Mouse (Mus musculus) embryo, embryonic 10 days (tissue): ENCODE measurements at regions not wholly inside any gene's neighbourhood (a gene's known extent, or its start where the extent isn't known, plus 50 kb on each side); places are given as distances from the start of the nearest gene placed in this dataset.

Source experiments
- DNase-seq: peaks from one replicate; pipeline ENCODE4 v3.0.0-alpha.2; 2015; ENCODE audit warnings: low spot score

DNA sequence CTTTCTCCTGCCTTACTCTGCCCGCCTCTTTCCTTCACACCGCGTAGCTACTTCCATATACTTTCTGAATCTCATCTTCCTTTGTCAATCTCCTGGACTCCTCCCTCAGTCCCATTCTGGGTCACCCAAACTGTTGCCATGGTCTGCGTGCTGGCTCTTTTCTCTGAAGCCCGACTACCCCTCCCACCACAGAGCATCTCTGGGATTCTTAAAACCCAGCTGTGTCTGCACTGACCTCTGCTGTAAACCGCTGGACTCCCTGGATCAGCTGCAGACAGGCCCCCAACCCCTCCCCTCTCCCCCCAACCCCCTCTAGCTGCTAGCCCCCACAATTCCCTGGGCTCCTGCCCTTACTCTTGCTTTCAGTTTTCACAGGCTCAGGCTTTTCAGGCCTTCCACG lies 136.4 kb downstream of the Fam43a start:
- peak; percentile 44 for DNase-seq

DNA sequence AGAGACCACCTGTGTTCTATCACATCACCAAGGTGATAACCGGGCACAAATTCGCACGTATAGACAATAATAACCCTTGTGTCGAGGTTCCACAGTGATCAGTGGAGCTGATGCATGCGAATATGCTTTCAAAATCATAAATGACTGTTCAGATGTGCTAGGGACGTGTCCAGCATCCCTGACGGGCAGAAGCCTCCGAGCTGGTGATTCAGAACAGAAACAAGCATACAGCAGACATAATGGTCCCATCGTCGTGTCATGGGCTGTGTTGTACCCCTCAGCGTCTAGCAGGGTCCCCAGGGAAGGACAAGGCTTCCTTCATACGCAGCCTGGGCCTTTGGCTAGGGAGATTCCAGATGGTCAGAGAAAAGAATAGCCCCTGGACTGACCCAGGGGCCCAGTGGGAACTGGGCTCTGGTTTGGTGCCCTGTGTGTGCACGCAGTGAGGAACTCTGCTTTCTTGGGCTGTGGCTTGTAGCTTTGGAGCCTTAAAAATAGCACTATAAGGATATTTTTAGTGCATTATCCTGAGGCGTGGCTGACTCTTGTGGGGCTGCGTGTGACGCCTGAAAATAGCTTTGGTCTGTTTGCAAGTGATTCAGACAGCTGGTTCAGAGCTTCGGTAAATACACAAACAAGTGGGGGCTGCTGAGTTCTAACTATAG lies 137.3 kb downstream of the Fam43a start:
- DNase-seq: no peak

GRCm38 (mm10) chr16:30737524-30737923 lies 138.0 kb downstream of the Fam43a start:
- DNase-seq: no peak

DNA sequence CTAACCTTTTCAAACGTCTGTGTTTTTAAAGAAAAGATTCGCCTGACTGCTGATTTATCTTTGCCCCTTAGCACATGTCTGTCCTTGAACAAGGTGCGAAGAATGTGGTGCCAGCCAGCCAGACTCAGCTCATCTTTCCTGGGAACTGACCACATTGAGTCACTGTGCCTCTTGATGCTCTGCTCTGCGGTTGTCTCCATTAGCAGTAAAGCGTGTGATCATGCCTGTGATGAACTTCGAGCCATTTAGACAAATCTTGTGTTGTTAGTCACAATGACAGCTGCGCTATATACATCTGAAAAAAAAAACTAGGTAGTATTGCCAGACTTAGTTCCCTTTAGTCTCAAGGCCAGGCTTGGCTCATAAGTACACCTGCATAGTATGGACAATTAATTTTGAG lies 140.1 kb downstream of the Fam43a start:
- no peak for DNase-seq

DNA sequence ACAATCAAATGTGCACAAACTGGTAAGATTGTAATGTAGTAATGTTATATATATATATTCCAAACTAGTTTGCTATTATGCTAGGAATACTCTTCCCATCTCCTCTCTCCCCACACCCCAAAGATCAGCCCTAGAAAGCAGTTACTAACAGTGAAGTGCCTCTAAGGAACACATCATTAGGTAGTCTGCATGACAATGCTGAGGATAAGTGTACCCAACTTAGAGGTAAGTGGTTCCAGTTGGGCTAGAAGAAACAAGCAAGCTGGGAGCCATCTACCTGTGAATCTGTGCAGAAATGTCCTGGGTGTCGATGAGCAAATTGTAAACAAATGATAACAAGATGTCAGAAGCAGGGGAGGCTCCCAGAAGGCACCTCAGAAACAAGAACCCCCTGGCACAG lies 141.7 kb downstream of the Fam43a start:
- DNase-seq: no peak

DNA sequence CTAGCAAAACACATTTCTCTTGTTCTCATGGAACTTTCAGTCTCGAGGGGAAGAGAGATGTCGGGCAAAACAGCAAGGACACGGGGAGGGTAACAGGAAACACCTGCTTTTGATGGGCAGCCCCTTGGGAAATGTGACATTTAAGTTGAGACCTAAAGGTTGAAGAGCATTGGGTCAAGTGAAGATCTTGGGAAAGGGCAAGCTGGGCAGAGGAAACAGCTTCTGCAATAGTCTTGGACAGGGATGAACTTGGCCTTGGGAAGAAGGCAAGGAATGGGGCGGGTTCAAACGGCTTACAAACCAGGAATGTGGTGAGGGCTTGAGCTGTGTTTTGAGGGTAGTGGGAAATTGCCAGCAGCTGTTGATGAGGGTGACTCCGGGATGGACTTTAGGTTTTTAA lies 143.0 kb downstream of the Fam43a start:
- DNase-seq: no peak

- DNase-seq: no peak
Measured at GRCm38 (mm10) chr16:30743566-30743965, 144.0 kb downstream of the Fam43a start.

- no peak for DNase-seq
Measured at GRCm38 (mm10) chr16:30744237-30744636, 144.7 kb downstream of the Fam43a start.

GRCm38 (mm10) chr16:30745598-30746181 lies 146.2 kb downstream of the Fam43a start:
- DNase-seq: peak; percentile 74

- no peak for DNase-seq
Measured at GRCm38 (mm10) chr16:30746211-30746610, 146.7 kb downstream of the Fam43a start.

DNA sequence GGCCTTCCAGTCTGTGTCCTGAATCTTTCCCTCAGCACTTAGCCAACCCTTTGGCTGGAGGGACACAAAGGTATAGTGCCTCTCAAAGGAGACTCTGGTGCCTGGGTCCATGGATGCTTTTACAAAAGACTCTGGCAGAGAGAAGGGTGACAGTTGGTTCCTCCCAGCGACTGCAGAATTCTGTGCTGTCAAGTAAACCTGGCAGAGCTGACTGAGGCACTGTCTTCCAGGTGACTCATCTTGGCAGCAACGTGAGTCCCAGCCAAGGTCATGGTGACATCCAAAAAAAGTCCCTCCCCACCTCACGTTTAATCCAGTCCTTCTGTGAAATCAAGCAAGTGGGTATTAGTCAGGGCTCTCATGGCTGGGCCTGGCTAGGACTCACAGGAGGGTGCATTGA lies 150.3 kb downstream of the Fam43a start:
- no peak for DNase-seq

DNA sequence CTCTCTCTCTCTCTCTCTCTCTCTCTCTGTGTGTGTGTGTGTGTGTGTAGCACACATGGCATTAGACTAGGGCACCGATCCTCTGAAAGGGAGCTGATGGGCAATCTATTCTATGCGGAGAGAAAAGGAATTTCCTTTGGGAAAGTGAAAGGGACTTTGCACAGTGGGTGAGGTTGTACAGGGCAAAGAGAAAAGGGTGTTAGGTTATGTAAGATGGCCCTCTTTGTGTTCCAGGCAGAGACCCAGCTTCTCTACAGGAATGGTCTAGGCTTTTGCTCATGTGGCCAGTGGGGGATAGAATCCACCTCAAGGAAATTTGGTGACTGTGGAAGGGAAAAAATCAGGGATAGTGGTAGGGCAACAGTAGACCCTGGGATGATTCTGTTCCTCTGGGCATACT lies 156.2 kb downstream of the Fam43a start:
- no peak for DNase-seq

- no peak for DNase-seq
Measured at GRCm38 (mm10) chr16:30756678-30757077, 157.2 kb downstream of the Fam43a start.

DNA sequence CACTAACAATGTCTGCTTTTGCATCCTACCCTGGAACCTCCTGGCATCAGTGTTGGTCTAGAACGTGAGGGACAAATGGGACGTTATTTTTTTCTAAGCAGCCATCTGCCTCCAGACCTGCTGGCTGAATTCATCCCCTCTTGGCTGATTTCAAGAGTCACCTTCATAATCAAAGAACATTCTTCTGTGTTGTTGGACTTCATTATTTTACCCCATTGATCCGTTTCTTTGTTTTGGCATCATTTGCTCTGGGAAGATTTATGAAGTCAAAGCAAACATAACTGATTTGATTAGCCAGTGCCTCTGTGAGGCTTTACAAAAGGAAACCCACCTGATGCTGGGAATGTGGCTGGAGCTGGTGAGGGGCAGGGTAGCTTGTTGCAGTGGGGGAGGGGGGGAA lies 158.0 kb downstream of the Fam43a start:
- DNase-seq: no peak

DNA sequence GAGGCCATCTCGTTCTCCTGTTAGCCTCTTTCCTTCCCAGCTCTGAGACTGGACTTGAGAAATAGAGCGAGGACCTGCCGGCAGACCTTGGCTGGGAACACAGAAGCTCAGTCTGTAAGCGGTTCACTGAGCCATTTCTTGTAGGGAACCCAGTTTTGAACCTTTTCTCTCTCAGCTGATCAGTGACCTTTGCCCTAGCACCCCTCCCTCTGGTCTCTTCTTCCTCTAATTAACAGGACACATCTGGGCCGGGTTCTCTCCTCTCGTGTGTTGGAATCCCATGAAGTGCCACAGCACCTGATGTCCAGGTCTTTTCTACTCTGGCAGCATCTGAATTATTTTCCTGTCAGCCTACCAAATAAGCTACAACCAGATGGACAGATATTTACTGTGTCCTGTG lies 158.5 kb downstream of the Fam43a start:
- DNase-seq: no peak

DNA sequence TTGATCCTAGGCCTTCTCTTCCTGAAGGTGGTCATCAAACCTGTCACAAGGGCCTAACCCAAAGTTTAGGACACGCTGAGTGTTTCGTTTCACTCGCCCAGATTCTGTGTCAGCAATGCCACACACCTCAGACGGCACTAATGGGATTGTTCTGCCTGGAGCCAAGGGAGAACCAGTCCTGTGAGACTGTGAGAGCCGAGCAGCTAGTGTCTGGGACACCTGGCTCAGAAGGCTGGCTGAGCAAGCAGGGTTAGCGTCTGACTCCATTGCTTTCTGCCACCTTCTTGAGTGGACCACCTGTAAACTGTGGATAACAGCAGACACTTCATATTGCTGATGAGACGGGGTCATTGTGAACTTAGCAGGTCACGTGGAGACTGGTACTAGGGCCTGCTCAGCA lies 160.0 kb downstream of the Fam43a start:
- no peak for DNase-seq

GRCm38 (mm10) chr16:30761201-30761710 lies 161.7 kb downstream of the Fam43a start:
- no peak for DNase-seq

DNA sequence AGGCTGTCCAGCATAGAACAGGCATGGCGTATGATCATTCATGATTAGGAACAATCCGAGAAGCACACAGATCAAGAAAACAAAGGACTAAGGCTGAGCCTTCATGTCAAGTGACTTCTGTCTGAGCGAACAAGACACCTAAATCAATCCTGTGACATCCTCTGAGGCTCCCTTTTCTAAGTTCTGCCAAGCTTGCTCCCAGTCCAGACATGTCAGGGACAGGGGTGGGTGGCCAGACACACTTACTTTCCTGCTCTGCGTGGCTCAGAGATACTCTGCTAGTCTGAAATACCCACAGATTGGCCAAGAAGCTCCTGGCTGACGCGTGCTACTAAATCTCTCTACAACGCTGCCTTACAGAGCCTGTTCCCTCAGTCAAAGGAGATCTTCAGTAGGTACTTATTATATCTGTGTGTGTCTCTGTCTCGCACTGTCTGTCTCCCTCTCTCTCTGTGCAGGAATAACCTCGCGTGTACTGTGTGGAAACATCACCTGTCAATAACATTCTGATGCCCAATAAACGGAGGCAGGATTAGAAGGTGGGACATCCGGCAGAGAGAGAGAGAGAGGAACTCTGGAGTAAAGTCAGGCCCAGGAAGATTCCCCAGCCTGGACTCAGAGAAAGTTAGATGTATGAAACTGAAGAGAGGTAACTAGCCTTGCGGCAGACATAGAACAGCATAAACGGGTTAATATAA lies 163.5 kb downstream of the Fam43a start:
- no peak for DNase-seq

- DNase-seq: no peak
Measured at GRCm38 (mm10) chr16:30765591-30765990, 166.1 kb downstream of the Fam43a start.

DNA sequence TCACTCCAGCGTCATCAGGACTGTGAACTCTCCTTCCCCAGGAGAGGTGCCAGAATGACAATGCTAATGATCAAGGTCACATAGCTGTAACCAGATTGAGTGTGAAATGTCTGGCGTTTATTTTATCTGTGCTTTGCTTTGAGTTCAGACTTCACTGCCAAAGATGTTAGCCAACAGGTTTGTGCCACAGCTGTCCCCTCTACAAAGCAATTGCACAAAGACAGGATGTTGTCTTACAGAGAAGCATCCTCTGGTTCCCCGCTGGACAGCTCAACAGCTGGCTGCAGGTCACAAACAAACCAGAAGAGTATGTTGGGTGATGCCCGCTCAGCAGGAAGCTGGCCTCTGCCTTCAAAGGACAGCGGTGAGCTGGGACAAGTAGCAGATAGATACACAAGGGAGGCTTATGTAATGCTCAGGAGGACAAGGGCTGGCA lies 169.5 kb downstream of the Fam43a start:
- DNase-seq: peak; percentile 34

DNA sequence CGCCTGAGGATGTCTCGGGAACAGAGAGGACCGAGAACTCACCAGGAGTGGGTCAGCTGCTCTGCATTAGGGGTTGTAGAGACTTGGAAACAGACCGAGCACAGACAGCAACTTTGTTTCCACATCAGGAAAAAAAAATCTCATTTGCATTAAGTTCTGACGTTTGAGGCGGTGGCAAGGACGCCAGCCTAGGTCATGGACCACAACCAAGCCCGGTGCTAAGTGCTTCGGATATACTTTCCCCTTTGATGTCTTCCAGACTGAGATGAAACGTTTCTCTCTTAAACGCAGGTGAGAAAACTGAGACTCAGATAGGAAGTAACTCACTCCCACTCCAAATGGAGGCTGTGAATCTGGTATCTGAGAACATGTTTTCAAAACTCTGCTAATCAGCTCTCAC lies 169.9 kb downstream of the Fam43a start:
- DNase-seq: no peak

DNA sequence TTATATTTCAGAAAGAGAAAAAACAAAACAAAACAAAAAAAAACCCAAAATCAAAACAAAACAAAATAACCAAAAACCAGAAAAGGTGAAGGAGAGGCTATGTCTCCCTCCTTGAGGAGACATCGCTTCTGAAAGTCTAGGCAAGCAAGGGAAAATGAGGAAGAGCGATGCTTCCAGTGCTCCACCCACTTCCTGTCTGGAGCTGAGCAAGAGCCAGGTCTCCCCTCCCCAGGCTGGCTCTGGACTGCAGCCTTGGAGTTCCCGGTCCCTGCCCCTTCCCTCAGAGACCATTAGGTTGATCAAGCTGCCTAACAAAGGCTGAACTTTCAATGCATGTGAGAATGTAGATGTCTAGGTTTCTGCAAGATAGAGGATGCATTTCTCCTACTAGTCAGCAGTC lies 173.3 kb downstream of the Fam43a start:
- DNase-seq: peak; percentile 24

DNA sequence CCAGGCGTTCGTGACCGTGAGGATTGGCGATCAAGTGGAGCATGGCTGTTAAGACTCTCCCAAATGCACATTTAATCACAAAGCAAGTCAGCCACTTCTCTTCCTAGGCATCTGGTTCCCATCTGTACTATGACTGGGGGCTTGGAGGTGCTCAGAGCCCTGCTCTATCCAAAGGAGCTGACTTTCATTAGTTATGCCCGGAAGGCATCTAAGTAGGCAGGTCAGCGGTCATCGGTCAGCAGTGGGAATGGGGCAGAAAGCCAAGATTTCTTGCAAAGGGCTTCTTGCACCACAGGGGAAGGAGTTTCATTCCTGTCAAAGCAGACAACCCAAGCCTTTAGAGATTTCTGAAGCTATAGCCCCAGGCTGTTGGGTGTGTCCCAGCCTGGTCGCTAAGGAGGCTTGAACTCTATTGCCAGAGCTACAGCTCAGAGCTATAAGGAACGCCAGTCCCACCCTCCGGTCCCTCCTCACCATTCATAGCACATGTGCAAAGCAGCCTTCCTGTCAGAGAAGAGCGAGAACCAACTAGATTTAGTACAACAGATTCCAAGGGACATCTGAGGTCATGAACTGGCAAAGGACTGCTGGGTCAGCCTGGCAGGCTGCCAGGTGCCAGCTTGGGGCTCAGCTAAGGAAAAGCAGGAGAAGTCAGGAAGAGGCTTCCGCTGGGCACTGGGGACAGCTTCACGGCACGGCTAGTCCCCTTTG lies 175.6 kb downstream of the Fam43a start:
- DNase-seq: peak; percentile 75
